Mouse (Mus musculus): ENCODE measurements around the gene Btbd2. TPM values are rescaled to one million over a fixed set of nuclear protein-coding genes. Genes with fewer than 3 reads are reported as not detected.
A peak's percentile ranks its signal among the peaks of the same experiment; 100 is the strongest.

The Btbd2 gene
- polyA plus RNA-seq, 1 experiment from 2014 or later: 14.4 TPM

DNA sequence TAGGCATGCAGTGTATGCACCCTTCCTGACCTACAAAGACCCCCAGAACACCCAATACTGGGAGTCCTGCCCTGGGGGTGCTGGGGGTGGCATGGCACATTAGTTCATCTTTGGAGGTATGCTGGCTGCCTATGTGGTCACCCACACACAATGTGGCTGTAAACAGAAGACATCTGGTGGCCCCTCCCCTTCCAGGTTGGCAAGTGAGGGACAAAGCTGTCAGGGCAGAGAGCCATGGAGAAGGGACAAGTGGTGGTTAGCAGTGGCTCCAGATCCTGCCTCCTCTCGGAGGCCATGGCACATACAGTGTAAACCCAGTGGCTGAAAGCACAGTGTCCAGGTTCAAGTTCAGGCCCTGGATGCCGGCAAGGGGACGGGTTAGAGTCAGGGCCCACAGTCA, 29.7 kb upstream of the Btbd2 start:
- no peaks in the 10 kb centered on the region for H3K9me3 ChIP-seq (replicated peaks)
- ATAC-seq (ENCODE audit: insufficient read depth): no peak
- peaks cover 56% of the 10 kb centered on the region for H3K4me1 ChIP-seq (replicated peaks)
- H3K4me3 ChIP-seq (replicated peaks): no peak overlapping the region
- H3K9ac ChIP-seq: no peak overlapping the region
- no peaks in the 10 kb centered on the region for H3K27me3 ChIP-seq
- no peak overlapping the region for H3K4me2 ChIP-seq
- H3K36me3 ChIP-seq (replicated peaks): peaks cover 72% of the 10 kb centered on the region
- WGBS (ENCODE audit: insufficient replicate concordance): 87% methylated on average over 3 of the region's 3 CpGs
- H3K27ac ChIP-seq (replicated peaks): peak overlapping the region; percentile 94

DNA sequence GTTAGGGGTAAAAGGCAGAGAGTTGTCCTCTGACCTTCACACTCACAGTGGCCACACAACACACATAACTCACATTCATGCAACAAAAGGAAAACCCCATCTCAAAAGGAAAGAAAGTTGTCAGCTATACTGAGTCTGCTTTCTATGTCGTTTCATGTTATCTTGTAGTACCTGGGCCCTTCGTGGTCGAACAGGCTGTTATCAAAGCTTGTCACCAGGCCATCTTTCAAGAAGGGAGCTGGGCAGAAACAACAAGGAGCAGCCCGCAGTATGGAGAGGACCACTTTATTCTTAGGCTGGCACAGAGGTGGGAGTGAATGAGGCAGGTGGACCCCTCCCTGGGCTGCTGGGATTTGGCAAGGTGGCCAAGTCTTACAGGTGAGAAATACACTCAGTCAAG, 28.1 kb upstream of the Btbd2 start:
- H3K4me3 ChIP-seq (replicated peaks): peak overlapping the region; percentile 4

DNA sequence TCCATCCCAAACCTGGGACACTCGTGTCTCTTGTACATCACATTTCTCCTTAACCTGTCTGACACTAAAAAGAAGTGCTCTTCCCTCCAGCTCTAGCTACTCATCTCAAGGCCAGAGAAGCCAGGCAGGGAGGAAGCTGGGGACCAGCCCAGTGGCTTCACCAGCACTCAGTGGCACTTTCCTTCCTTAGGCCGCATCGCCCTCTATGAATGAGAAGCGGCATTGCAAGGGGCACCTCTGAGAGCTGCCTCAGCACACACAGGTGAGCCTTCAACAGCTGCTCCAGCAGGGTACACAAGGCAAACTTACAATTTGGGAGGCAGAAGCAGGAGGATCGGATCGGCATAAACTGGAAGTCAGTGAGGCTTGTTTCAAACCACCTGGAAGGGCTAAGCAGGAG, 27.3 kb upstream of the Btbd2 start:
- 46% methylated on average over 6 of the region's 6 CpGs for WGBS (ENCODE audit: insufficient replicate concordance)
- ATAC-seq (ENCODE audit: insufficient read depth): peak; percentile 60
- Histone ChIP-seq H3K36me3 (replicated peaks) (peaks cover 48% of the 10 kb centered on the region), H3K4me3 (replicated peaks) (no peak overlapping the region), H3K9me3 (replicated peaks) (no peaks in the 10 kb centered on the region), H3K9ac (peak overlapping the region; percentile 55), H3K27me3 (no peaks in the 10 kb centered on the region), H3K4me1 (replicated peaks) (peaks cover 60% of the 10 kb centered on the region), H3K4me2 (peak overlapping the region; percentile 57), H3K27ac (replicated peaks) (peak overlapping the region; percentile 94)

More for the DNA sequence above, 28.1 kb upstream of the Btbd2 start:
- Histone ChIP-seq H3K36me3 (replicated peaks) (peaks cover 56% of the 10 kb centered on the region), H3K4me1 (replicated peaks) (peaks cover 55% of the 10 kb centered on the region), H3K9me3 (replicated peaks) (no peaks in the 10 kb centered on the region), H3K9ac (peak overlapping the region; percentile 55), H3K4me2 (peak overlapping the region; percentile 57), H3K27ac (replicated peaks) (peak overlapping the region; percentile 94), H3K27me3 (no peaks in the 10 kb centered on the region)
- WGBS (ENCODE audit: insufficient replicate concordance): 18% methylated on average over 4 of the region's 4 CpGs
- ATAC-seq (ENCODE audit: insufficient read depth): peak; percentile 84

DNA sequence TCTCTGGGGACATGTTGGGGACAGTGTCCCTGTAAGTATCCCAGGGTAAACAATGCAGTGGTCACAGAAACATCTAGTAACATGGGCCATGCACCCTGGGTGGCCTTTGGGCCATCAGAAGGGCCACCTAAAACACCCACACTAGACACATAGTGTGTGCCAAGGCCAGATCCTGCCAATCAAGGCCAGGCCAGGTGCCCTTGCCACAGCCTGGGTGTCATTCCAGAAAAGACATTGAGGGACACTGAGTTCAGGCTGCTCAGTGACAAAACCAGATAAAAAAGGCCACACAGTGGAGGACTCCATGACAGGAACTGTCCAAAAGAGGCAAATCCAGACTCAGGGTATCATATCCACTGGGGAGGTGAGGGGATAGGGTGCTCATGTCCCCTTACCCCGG, 26.8 kb upstream of the Btbd2 start:
- Histone ChIP-seq H3K36me3 (replicated peaks) (peaks cover 42% of the 10 kb centered on the region), H3K9me3 (replicated peaks) (no peaks in the 10 kb centered on the region), H3K4me3 (replicated peaks) (no peak overlapping the region), H3K4me1 (replicated peaks) (peaks cover 65% of the 10 kb centered on the region), H3K4me2 (no peak overlapping the region), H3K27me3 (no peaks in the 10 kb centered on the region), H3K27ac (replicated peaks) (peak overlapping the region; percentile 94), H3K9ac (no peak overlapping the region)
- WGBS (ENCODE audit: insufficient replicate concordance): 85% methylated on average over 1 of the region's 1 CpGs
- ATAC-seq (ENCODE audit: insufficient read depth): no peak

DNA sequence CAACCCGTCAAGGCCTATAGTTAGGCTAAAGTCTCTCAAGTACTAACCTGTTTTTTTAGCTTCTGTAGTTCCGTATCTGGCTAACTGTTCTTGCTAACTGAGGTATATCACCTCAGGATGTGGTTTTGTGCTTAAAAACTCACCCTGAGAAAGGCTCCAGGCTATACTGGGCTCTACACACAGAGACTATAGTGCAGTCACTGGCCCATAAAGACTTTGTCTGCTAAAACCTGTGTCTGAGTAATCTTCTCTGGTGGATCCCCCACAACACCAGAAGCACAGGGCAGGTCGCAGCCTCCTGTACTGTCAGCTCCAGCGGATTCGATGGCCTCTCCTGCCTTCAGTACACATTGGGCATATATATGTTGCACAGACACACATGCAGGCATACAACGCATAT, 25.1 kb upstream of the Btbd2 start:
- ATAC-seq (ENCODE audit: insufficient read depth): no peak
- no peak overlapping the region for H3K9ac ChIP-seq
- H3K9me3 ChIP-seq (replicated peaks): no peaks in the 10 kb centered on the region
- no peak overlapping the region; the same call in 1 of the 2 replicates for H3K27ac ChIP-seq (replicated peaks)
- peaks cover 77% of the 10 kb centered on the region for H3K4me1 ChIP-seq (replicated peaks)
- no peak overlapping the region for H3K4me2 ChIP-seq
- peaks cover 28% of the 10 kb centered on the region for H3K36me3 ChIP-seq (replicated peaks)
- H3K27me3 ChIP-seq: no peaks in the 10 kb centered on the region
- H3K4me3 ChIP-seq (replicated peaks): no peak overlapping the region
- 79% methylated on average over 6 of the region's 6 CpGs for WGBS (ENCODE audit: insufficient replicate concordance)

DNA sequence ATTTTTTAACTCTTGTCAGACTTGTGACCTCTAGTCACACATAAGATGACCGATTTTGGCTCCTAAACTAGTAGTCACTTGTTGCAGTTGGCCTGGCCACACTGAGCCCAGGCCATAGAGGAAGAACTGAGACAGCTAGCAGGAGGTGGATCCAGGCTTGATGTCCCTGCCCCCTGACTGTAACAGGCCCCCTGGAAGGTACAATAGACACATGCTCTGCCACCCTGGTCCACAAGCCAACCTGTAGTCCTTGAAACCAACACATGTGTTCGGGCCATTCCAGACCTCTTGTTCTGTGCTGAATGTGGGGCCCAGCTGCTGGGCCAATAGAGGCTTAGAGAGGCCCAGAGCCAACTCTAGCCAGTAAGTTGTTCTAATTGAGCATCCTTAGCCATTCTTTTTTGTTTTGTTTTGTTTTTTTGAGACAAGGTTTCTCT, 23.4 kb upstream of the Btbd2 start:
- peaks cover 68% of the 10 kb centered on the region for H3K4me1 ChIP-seq (replicated peaks)
- WGBS (ENCODE audit: insufficient replicate concordance): 56% methylated on average over 2 of the region's 2 CpGs
- no peaks in the 10 kb centered on the region for H3K9me3 ChIP-seq (replicated peaks)
- no peak overlapping the region for H3K9ac ChIP-seq
- no peaks in the 10 kb centered on the region for H3K27me3 ChIP-seq
- H3K4me3 ChIP-seq (replicated peaks): no peak overlapping the region
- no peak for ATAC-seq (ENCODE audit: insufficient read depth)
- H3K36me3 ChIP-seq (replicated peaks): peaks cover 12% of the 10 kb centered on the region
- no peak overlapping the region for H3K4me2 ChIP-seq
- peak overlapping the region; percentile 100 for H3K27ac ChIP-seq (replicated peaks)

DNA sequence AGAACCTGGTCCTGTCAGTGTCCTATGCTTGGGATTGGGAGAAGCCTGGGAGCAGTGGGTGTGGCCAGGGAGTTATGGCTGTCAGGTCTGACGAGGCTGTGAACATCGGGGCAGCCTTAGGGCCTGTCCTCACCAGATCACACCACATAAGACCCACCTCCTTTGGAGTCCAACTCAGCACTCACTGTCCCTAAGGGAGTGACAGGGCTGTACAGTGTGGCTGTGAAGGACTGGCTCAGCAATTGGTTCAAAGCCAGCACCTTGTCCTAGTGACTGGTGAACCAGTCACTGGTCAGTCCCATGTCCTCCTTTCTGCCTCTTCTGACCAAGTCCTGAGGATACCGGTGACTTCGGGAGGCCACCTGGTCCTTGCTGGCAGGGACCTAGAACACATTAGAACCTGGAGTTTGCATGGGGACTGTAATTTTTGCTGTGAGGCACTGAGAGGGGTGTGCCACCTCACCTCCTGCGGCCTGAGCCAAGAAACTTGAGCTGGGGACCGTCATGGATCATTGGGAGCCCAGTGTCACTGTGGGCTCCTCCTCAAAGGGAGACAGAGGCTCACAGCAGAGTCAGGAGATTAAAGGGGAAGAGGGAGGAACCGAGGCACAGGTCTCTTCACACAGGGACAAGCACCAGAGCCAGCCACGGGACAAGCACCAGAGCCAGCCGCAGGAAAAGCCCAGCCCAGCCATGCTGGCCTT, 22.8 kb upstream of the Btbd2 start:
- H3K9ac ChIP-seq: no peak overlapping the region
- peak overlapping the region; percentile 97; the same call in 1 of the 2 replicates for H3K4me2 ChIP-seq
- H3K9me3 ChIP-seq (replicated peaks): no peaks in the 10 kb centered on the region
- peak overlapping the region; percentile 100 for H3K27ac ChIP-seq (replicated peaks)
- H3K4me3 ChIP-seq (replicated peaks): no peak overlapping the region
- peaks cover 9% of the 10 kb centered on the region for H3K36me3 ChIP-seq (replicated peaks)
- no peak for ATAC-seq (ENCODE audit: insufficient read depth)
- H3K27me3 ChIP-seq: no peaks in the 10 kb centered on the region
- peaks cover 68% of the 10 kb centered on the region for H3K4me1 ChIP-seq (replicated peaks)
- 52% methylated on average over 9 of the region's 9 CpGs for WGBS (ENCODE audit: insufficient replicate concordance)

DNA sequence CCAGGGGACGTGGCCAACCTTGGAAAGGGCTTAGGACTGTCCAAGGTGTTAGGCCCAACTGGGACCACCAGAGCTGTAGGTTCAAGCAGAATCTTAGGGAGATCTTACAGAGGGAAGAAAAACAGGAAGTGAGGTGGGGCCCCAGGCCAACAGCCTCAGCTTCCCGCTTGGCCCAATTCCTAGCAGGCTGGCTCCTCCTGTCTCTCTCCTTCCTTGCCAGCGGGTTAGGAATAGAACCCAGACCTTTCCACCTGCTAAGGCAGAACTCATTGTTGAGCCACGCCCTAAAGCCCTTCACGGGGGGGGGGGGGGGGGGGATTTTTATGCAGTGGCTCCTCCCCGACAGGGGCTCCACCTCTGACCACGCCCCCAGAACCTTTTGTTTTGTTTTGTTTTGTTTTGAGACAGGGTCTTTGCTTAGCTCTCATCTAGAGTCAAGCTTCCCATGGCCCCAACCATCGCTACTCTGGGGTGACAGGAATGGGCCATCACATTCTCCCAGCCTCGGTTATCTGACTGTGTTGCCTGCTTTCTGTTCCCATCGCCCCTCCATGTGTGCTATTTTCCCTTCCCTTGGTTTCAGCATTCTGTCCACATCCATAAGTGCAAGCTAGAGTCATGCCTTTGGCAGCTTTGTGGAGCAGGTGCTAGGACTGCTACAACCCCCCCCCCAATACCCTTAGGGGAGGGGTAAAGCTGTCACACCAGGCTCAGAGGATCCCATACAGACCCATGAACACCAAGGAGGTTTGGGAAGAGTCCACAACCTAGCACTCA, 21.9 kb upstream of the Btbd2 start:
- no peak for ATAC-seq (ENCODE audit: insufficient read depth)
- H3K4me3 ChIP-seq (replicated peaks): peak overlapping the region; percentile 90

DNA sequence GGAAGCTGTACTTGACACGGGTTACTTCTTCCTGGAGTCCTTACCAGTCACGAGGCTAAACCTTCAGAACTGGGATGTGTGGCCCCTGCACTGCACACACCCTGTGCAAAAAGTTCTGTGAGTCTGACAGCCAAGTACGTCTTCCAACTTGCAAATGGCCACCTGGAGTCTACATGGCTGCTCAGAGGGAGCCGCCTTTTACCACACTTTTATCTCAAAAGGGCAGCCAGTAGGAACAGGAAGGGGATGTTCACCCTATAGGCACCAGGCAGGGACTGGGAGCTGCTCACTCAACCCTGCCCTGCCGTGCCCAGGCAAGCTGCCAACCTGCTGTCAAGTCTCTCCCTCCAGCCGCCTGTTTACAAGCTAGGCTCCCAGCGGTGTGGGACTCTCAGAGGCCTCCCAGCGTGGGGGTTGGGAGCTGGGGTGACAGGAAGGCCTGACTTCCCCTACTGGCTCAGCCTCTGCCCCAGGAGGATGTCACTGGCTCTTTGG, 21.1 kb upstream of the Btbd2 start, which contains the start of gene Mknk2:
Gene Mknk2, minus strand, starts transcription at position 171 of the 495 bp plus-strand sequence.
- H3K4me2 ChIP-seq: peak within 1 kb of the TSS; percentile 97
- peak within 1 kb of the TSS; percentile 77 for H3K9ac ChIP-seq
- peak; percentile 66 for ATAC-seq (ENCODE audit: insufficient read depth)
- H3K4me3 ChIP-seq (replicated peaks): peak within 1 kb of the TSS; percentile 90
- H3K27me3 ChIP-seq: no peaks in the 10 kb centered on the region
- H3K36me3 ChIP-seq (replicated peaks): peaks cover 14% of the 10 kb centered on the region
- peak within 1 kb of the TSS; percentile 100 for H3K27ac ChIP-seq (replicated peaks)
- no peaks in the 10 kb centered on the region for H3K9me3 ChIP-seq (replicated peaks)
- under 1% methylated on average over 8 of the region's 8 CpGs for WGBS (ENCODE audit: insufficient replicate concordance)
- peaks cover 69% of the 10 kb centered on the region for H3K4me1 ChIP-seq (replicated peaks)

More for the DNA sequence above, 21.9 kb upstream of the Btbd2 start:
- Histone ChIP-seq H3K36me3 (replicated peaks) (peaks cover 14% of the 10 kb centered on the region), H3K9ac (peak overlapping the region; percentile 77), H3K9me3 (replicated peaks) (no peaks in the 10 kb centered on the region), H3K27me3 (no peaks in the 10 kb centered on the region), H3K4me1 (replicated peaks) (peaks cover 68% of the 10 kb centered on the region), H3K27ac (replicated peaks) (peak overlapping the region; percentile 100), H3K4me2 (peak overlapping the region; percentile 97)
- WGBS (ENCODE audit: insufficient replicate concordance): 22% methylated on average over 10 of the region's 10 CpGs

DNA sequence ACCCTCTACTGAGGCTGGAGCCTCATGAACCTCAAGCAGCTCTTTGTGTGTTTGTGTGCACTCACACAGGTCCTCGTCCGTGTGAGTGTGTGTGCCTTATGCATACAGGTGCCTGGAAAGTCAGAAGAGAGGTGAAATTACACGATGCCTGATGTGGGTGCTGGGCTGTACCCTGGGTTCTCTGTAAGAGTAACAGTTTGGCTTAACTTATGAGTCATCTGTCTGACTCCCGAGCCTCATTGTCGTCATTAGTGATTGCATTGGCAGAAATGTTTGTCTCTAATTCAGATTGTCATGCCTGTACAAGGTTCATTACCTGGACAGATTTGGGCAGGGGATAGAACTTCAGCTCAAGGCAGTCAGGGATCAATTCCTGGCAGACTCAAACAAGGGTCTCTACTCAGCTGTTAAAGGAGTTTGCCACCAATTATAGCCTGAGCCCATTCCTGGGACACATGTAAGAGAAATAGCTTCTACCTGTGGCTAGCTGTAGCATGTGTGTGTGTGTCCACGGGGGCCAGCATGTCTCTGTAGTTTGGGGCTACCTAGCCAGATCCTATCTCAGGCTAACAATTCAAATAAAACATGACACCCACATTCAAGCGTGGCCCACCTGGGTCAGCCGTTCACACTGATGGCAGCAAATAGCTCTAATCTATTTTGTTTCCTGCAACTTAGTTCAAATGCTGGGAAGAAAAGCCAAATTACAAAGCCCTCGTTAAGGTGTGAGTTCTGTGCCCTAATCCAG, 20.4 kb upstream of the Btbd2 start:
- Histone ChIP-seq H3K9me3 (replicated peaks) (no peaks in the 10 kb centered on the region), H3K27me3 (no peaks in the 10 kb centered on the region), H3K27ac (replicated peaks) (peak overlapping the region; percentile 100), H3K4me3 (replicated peaks) (peak overlapping the region; percentile 90), H3K36me3 (replicated peaks) (peaks cover 21% of the 10 kb centered on the region), H3K9ac (peak overlapping the region; percentile 77), H3K4me1 (replicated peaks) (peaks cover 76% of the 10 kb centered on the region), H3K4me2 (peak overlapping the region; percentile 97)
- ATAC-seq (ENCODE audit: insufficient read depth): no peak
- 4% methylated on average over 9 of the region's 9 CpGs for WGBS (ENCODE audit: insufficient replicate concordance)

All from liver, embryonic 15.5 days (tissue).